Mouse (Mus musculus) adrenal gland, postnatal 4 days (tissue): ENCODE results near the gene Gm49373. TPM values are rescaled to one million over a fixed set of nuclear protein-coding genes. Genes with fewer than 3 reads are reported as not detected.
"Not testable (repeated sequence)": the region's sequence is repeated elsewhere in the genome, so short reads cannot be mapped to it uniquely, and the experiment has no call there.

Experiments used
- DNase-seq, 2 experiments: peaks; one replicate each; pipeline ENCODE4 v3.0.0; 2021 to 2022; ENCODE audit warnings: low spot score in 2 of 2, mixed read lengths in 2 of 2
- total RNA-seq, 2 experiments: library from RNA; stranded (reverse); gene quantifications; 2 replicates each; pipeline ENCODE4 v1.2.3; 2021

Gene Gm49373
- total RNA-seq, 2 experiments from 2014 or later: 0.64 TPM; not detected in 1

DNA sequence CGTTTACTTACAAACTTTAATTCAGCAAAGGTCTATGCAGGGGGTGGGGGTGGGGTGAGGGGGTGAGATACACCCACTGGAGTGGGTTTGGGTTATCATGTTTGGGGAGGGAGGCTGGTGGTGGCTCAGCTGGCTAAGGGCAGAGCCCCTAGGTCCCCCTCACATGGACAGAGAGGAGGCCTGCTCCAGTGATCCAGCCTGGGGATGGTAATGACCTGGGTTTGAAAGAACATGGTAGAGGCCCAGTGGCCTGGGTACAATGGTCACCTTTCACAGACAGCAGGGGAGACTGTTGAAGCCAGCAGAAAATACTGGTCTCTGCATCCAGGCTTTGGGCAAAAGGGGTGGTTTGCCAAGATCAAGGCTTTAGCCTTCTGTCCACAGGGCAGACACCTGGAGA lies 1.3 kb upstream of the Gm49373 start:
- no peak for DNase-seq

DNA sequence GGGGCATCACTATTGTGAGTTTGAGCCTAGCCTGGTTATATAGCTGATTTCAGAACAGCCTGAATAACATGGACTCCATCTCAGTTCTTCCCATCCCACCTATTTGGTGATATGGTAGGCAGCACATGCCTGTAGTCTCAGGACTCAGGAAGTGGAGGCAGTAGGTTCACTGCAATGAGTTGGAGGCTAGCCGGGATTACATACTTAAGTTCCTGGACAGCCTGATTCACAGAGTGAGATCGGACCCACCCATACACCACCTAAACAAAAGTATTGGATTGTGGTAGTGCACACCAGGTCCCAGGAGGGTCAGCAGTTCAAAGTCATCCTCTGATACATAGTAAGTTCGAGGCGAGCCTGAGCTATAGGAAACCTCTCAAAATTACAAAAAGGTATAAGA lies 255 bp downstream of the Gm49373 start:
- no peak for DNase-seq

DNA sequence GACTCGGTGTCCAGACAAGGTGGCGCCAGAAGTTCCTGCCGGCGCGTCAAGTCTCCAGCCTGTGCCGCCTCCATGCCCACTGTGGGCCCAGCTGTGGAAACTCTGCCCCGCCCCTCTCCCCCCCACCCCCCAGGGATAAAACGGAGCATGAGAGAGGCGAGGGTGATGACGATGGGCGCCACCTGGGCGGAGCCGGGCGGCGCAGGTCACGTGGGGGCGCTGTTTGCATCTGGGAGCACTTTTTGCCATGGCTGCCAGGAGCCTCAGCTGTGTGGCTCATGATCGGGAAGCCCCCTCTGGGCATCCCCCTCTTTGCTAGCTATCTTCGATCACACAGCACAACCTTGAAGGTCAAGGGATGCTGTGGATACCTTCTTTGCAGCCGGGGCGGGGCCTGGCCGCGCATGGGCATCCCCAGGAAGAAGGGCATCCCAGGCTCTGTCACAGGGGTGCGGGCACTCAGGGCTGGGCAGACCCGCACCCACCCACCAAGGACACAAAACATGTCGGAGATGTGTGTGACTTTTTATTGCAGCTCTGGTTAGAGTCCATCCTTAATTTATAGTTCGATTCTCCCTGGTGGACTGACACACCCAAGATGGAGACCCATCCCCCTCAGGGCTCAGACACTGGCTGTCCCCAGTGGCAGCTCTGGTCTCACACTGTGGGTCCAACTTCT lies 5.8 kb downstream of the Gm49373 start, which contains the start of gene Zglp1:
TSS of gene Zglp1 (minus strand) at position 88 of the 679 bp plus-strand sequence.
- DNase-seq: no peak

DNA sequence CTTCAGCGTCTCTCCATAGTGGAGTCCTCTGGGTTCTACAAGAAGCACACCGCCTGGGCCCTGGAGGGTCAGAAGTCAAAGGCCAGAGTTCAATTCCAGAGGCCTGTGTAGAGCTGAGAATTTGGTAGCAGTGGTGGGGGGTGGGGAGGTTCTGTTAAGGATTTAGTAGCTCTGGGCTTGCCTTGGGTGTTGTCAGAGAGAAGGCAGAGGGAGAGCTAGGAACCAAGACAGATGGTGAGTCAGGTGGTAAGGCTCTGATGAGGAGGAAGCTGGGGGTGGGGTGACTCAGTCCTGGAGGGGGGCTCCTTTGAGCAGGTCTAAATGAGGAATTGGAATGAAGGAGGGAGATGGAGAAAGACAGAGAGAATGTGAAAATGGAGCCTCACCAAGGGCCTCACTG lies 10.0 kb downstream of the Gm49373 start:
- no peak for DNase-seq

DNA sequence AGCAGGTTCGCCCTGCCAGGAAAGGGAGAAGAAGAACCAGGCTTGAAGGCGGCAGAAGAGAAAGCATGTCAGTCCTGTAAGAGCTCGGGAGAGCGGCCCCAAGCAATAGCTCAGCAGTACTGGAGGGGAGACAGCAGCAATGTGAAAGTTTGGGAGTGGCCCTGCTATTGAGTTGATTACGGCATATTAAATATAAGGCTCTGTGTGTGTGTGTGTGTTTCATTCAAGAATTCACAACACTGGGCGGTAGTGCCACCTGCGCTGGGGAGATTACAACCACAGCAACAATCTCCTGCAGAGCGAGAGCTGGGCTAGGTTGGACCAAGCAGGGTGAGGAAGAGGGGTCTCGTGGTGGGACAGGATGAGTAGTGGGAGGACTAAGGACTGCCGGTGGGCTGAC lies 21.3 kb downstream of the Gm49373 start:
- no peak for DNase-seq

DNA sequence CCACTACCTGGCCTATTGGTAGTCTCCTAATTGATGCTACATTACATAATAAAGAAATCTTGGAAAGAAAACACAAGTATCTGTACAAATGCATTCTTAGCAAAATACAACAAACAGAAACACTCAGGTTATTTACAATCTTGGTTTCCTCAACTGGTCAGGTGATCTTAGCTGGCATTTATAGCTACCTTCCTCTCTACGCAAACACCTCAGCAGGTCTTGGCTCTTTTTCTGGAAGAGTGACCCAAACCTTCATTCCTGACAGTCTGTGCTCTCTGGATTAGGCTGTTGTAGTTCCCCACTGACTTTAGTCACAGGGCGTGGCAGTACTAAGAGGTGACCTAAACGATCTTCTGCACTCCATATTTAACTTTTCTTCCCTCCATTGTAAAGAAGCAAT lies 27.7 kb downstream of the Gm49373 start:
- DNase-seq: no peak

DNA sequence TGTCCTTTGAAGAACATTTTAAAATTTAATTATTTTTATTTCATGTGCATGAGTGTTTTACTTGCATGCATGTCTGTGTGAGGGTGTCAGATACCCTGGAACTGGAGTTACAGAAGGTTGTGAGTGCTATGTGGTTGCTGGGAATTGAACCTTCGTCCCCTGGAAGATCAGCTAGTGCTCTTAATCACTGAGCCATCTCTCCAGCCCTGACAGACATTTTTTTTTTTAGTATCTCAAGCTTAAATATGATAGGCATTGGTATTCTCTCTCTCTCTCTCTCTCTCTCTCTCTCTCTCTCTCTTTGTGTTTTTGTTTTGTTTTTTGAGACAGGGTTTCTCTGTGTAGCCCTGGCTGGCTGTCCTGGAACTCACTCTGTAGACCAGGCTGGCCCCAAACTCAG lies 28.1 kb downstream of the Gm49373 start:
- not testable (repeated sequence) for DNase-seq

DNA sequence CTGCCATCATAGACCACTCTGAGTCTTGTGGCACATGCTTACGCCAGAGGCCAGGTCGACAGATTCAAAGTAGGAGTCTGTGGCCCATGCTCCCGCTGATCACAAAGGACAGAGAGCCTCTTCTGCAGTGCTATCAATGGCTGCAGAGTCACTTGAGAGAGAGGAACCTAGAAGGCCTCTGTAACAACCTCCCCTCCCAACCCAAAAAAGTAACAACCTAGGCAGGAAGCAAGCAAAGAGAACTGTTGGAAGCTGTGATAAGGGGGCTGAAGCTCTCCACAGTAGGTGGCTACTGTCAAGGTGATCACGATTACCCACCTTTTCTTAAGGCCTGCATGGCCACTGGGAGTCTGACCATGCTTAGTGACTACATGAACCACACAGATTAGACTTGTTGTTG lies 29.3 kb downstream of the Gm49373 start:
- no peak for DNase-seq

DNA sequence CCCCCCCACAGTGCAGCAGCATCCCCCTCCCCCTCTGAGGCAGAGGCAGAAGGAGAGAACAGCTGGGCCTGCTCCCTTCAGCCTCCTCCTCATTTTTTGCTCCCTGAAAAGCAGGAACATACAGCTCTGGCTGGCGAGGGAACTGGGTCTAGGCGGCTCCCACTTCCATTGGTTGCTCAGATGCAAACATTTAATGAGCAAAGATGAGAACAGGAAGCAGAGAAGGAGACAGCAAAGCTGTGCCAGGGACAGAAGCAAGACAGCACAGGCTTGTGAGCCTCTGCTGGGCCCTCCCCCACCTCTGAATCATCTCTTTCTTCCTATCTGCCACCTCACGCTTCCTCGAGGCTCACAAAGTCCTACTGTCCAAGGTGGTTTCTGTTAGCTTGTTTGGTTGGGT lies 31.6 kb downstream of the Gm49373 start:
- DNase-seq: no peak

DNA sequence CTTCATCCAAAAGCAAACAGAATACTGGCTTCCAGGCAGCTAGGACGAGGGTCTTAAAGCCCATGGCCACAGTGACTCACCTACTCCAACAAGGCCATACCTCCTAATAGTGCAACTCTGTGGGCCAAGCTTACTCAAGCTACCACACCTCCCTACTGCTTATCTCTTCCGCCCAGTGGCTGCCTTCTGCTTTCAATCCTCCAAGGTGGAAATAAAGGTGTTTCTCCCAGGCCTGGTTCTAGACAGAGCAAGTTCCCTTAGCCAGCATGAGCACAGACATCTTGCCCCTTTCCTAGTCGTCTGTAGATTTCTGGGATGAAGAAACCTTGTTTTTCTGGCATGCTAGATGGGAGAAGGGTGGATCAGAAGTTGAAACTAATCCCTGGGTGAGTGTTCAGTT lies 33.1 kb downstream of the Gm49373 start:
- no peak for DNase-seq

DNA sequence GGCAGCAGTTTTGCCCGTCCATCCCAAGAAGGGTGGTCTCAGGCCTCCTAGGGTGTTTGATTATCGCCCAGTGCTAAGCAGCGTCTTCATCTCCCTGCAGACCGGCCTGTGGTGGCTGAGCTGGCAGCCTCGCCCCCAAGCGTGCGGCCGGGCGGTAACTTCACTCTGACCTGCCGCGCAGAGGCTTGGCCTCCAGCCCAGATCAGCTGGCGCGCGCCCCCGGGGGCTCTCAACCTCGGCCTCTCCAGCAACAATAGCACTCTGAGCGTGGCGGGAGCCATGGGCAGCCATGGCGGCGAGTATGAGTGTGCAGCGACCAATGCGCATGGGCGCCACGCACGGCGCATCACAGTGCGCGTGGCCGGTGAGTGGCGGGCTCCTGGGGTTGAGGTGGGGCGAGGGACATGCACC lies 35.4 kb downstream of the Gm49373 start:
- no peak for DNase-seq

DNA sequence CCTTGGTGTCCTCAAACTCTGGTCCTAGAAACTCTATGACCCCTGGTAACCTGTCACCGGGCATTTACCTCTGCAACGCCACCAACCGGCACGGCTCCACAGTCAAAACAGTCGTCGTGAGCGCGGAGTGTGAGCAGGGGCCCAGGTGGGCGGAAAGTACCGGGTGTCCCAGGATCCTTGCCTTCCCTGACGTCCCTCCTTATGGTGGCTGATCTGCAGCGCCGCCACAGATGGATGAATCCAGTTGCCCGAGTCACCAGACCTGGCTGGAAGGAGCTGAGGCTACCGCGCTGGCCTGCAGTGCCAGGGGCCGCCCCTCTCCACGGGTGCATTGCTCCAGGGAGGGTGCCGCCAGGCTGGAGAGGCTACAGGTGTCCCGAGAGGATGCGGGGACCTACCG lies 36.2 kb downstream of the Gm49373 start:
- DNase-seq: no peak

DNA sequence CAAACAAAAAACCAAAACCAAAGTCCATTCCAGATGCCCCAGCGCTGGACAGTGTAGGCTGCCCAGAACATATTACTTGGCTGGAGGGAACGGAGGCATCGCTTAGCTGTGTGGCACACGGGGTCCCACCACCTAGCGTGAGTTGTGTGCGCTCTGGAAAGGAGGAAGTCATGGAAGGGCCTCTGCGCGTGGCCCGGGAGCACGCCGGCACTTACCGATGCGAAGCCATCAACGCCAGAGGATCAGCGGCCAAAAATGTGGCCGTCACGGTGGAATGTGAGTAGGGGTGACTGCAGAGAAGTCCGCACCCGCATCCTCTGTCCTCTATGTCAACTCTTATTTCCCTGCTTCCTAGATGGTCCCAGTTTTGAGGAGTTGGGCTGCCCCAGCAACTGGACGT lies 36.7 kb downstream of the Gm49373 start:
- no peak for DNase-seq

DNA sequence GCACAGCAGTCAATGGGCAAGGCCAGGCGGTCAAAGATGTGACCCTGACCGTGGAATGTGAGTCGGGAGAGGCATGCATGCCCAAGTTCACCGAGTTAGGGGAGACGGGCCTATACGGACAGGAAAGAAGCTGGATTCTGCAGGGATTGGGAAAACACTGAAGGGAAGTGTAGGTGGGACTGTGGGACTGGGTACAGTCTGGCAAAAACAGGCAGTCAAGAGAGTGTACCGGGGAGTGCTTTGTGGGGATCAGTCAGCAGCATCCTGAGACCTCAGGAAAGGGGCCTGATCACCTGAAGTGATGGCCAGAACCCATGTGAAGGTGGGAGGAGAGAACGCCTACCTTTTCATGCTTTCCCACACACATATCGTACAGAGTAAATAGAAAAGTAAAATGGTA lies 37.3 kb downstream of the Gm49373 start:
- no peak for DNase-seq

DNA sequence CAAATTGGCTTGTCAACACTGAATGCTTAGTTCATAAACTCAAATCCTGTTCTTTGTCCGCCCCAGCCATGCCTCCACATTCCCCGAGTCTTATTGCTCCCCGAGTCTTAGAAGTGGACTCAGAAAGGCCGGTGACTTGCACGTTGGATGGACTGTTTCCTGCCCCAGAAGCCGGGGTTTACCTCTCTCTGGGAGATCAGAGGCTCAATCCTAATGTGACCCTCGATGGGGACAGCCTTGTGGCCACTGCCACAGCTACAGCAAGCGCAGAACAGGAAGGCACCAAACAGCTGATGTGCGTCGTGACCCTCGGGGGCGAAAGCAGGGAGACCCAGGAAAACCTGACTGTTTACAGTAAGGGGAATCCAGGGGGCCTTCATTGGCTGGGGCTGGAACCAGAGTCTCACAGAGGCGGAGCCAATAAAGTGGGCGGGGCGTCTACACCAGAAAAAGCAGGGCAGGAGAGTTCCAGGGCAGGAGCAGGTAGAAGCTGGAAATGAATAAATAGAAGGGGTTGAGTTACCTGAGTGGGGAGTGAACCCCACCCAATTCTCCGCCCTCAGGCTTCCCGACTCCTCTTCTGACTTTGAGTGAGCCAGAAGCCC lies 38.3 kb downstream of the Gm49373 start:
- DNase-seq: no peak

DNA sequence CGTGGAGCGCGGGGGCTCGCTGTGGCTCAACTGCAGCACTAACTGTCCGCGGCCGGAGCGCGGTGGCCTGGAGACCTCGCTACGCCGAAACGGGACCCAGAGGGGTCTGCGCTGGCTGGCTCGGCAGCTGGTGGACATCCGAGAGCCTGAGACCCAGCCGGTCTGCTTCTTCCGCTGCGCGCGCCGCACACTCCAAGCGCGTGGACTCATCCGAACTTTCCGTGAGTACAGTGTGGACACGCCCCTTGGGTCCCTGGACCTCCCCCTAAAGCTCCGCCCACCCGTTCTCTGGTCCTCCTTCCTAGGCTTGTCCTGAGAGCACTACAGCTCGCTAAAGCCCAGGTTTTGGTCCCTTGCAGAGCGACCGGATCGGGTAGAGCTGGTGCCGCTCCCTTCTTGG lies 39.8 kb downstream of the Gm49373 start:
- peak in 1 of 2 experiments; percentile 63 for DNase-seq

DNA sequence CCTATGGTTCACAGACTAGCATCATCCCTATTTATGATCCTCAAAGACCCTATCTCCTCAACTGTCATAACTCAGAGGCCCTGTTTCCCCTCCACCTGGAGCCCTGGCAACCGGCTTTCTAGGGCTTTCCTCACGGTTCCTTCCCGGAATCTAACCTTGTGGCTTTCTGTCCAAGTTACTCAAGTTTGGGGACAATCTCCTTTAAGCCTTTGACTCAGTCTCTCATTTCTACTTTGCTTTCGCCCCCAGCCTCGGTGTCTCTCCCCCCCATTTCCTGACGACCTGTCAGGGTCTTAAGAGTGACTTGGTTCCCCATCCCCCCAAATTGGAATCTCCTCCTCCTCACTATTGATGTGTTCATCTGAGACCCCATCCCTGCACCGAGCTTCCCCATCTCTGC lies 40.4 kb downstream of the Gm49373 start:
- no peak for DNase-seq

DNA sequence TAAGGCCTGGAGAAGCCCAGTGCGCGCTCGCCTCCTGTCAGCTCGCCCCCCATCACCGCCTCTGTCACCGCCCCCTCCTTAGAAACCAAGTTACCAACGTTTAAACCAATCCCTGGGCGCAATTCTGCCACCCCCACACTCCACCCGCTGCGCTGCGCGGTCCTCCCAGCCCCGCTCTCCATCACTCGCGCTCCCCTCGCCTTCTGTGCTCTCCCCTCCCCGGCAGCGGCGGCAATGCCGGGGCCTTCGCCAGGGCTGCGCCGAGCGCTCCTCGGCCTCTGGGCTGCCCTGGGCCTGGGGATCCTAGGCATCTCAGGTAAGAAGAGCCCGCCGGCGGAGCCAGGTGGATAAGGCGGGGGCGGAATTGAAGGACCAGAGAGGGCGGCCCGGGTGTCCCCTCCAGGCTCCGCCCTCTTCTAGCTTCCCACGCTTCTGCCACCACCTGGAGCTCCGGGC lies 41.0 kb downstream of the Gm49373 start, which contains the start of gene Icam5:
TSS of gene Icam5 (plus strand) at position 178 of the 456 bp plus-strand sequence.
- DNase-seq: no peak

DNA sequence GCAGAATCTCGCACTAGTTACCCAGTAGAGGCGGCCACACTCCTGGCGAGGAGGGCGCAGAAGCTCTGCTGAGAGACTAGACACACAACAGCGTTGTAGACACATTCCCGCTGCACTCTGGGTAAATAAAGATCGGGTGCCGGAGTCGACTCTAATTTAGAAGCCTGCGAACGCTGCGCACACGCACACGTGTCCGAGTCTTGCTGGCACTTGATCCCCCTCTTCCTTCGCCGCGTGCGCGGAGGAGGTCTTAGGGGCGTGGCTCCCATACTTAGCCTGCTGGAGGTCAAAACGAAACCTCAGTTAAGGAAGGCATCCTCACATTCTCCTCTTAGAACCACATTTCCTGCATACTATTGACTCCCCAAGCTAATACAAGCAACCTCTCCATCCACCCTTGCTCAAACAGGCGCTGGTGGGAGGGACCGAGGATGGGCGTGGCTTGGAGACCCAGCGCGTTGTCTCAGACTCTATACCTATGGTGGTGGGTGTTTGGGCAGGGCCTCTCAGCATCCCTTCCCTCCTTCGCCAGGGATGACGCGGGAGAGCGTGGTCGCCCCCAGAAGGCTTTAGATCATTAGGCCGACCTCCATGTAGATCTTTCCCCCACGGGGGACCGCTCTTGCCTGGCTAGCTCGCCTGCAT lies 41.5 kb downstream of the Gm49373 start:
- peak in 1 of 2 experiments; percentile 35 for DNase-seq

DNA sequence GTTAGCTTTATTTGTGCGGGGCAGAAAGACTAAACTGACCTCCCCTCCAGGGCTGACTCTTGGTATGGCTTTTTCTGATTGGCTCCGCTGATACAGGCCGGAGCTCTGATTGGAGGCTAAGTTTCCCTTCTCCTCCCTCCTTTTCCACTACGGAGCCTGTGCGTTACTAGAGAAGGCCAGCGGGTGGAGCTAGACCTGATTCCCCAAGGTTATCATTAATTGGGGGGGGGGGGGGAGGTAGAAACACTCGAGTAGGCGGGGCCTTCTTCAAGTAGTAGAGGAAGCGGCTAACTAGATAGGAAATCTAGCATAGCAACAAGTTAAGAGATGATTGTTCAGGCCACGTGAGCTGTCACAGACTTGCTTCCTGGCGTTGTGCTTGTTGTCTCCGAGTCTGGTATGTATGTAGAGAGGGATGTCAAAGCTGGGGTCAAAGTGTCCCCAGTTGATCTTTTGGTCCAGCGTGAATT lies 42.1 kb downstream of the Gm49373 start:
- peak; percentile 54 to 67 for DNase-seq

DNA sequence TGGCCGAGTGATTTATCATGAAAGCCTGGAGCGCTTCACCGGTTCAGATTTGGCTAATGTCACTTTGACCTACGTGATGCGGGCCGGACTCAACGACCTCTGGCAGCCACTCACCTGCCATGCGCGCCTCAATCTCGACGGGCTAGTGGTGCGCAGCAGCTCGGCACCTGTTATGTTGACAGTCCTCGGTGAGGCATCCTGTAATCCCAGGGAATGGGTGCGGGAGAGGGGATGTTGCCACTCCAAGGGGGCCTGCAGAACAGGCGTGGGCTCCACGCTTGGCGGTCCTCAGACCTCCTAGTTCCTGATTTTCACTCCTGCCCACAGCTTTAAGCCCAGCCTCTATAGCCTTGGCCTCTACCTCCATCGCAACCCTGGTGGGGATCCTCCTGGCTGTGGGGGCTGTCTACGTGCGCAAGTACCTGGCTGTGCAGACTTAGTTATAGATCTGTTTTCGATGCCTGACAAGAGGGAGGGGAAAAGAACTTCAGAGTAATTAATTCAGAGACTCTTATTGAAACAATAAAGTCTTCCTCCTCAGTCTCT lies 42.8 kb downstream of the Gm49373 start:
- no peak for DNase-seq
